ENCODE assay signal across 8 mouse cellular contexts in genomic region chr9:111056519-111056797, GRCm38 (mm10). TPM values are rescaled to one million over a fixed set of nuclear protein-coding genes. Genes with fewer than 3 reads are reported as not detected.
A peak's percentile ranks its signal among the peaks of the same experiment; 100 is the strongest.
DNase-seq lines count a peak whose midpoint lies in the region; ATAC-seq and TF ChIP-seq lines count a peak whose summit lies in the region.

No protein-coding gene starts in this region.

- peak overlapping the region; percentile 77 for H3K4me2 ChIP-seq in kidney, embryonic 14.5 days (replicated peaks; ENCODE audit: low read depth, low read length)
- peak overlapping the region; percentile 34; the same call in 1 of the 2 replicates for H3K4me2 ChIP-seq in hindbrain, embryonic 14.5 days (replicated peaks)
- H3K4me2 ChIP-seq in midbrain, embryonic 13.5 days (replicated peaks): peak overlapping the region; percentile 22; the same call in 1 of the 2 replicates

- no peaks in the 10 kb centered on the region for H3K9me3 ChIP-seq in kidney, embryonic 14.5 days (ENCODE audit: control insufficient read depth, low read length)
- H3K9me3 ChIP-seq in hindbrain, embryonic 14.5 days (ENCODE audit: control insufficient read depth, low read length): no peaks in the 10 kb centered on the region
- H3K9me3 ChIP-seq in midbrain, embryonic 13.5 days: no peaks in the 10 kb centered on the region

- H3K27ac ChIP-seq in kidney, embryonic 14.5 days (ENCODE audit: low read depth, low read length): no peak overlapping the region
- peak overlapping the region; percentile 75 for H3K27ac ChIP-seq in bone marrow, adult 2 months (ENCODE audit: control insufficient read depth, insufficient read depth, low read depth, low read length, poor library complexity)
- no peak overlapping the region for H3K27ac ChIP-seq in hindbrain, embryonic 14.5 days
- H3K27ac ChIP-seq in midbrain, embryonic 13.5 days: no peak overlapping the region

- H3K4me1 ChIP-seq in kidney, embryonic 14.5 days (ENCODE audit: control insufficient read depth, insufficient read depth, low read length): peaks cover 11% of the 10 kb centered on the region; the same call in 1 of the 2 replicates
- peaks cover 2% of the 10 kb centered on the region; the same call in 1 of the 2 replicates for H3K4me1 ChIP-seq in bone marrow, adult 2 months (ENCODE audit: control insufficient read depth, insufficient read depth, low read length)
- no peaks in the 10 kb centered on the region for H3K4me1 ChIP-seq in hindbrain, embryonic 14.5 days (replicated peaks; ENCODE audit: control insufficient read depth, insufficient read depth, low read length)
- H3K4me1 ChIP-seq in midbrain, embryonic 13.5 days (replicated peaks): no peaks in the 10 kb centered on the region

- no peaks in the 10 kb centered on the region for H3K27me3 ChIP-seq in kidney, embryonic 14.5 days (ENCODE audit: control insufficient read depth, insufficient read depth, low read length)
- no peaks in the 10 kb centered on the region for H3K27me3 ChIP-seq in hindbrain, embryonic 14.5 days (ENCODE audit: control insufficient read depth, insufficient read depth, low read length)
- no peaks in the 10 kb centered on the region for H3K27me3 ChIP-seq in midbrain, embryonic 13.5 days

- DNase-seq in kidney, postnatal 36 days: no peak
- no peak for DNase-seq in hindbrain, embryonic 14.5 days (ENCODE audit: low spot score)
- DNase-seq in adrenal gland, adult 18-20 months (ENCODE audit: low spot score in 2 of 2): no peak
- no peak for DNase-seq in ovary, postnatal 36 days (ENCODE audit: low spot score)
- DNase-seq in layer of hippocampus, adult 8-10 months (ENCODE audit: low spot score in 2 of 2): no peak

- no peak for ATAC-seq in kidney, embryonic 14.5 days (ENCODE audit: low FRiP score, low TSS enrichment)
- ATAC-seq in hindbrain, embryonic 14.5 days (ENCODE audit: low FRiP score): no peak
- no peak for ATAC-seq in midbrain, embryonic 13.5 days

- 6% methylated on average over 11 of the region's 11 CpGs for WGBS in kidney, embryonic 14.5 days
- WGBS in bone marrow, adult 2 months: under 1% methylated on average over 11 of the region's 11 CpGs
- WGBS in hindbrain, embryonic 14.5 days: 52% methylated on average over 11 of the region's 11 CpGs
- 39% methylated on average over 11 of the region's 11 CpGs for WGBS in midbrain, embryonic 13.5 days

- no peak for TF ChIP-seq POLR2A in bone marrow, adult 2 months (IDR thresholded peaks at IDR 0.05; ENCODE audit: borderline replicate concordance, control insufficient read depth, low read depth, low read length)

- H3K36me3 ChIP-seq in kidney, embryonic 14.5 days (ENCODE audit: control insufficient read depth, insufficient read depth, low read length): no peaks in the 10 kb centered on the region
- H3K36me3 ChIP-seq in hindbrain, embryonic 14.5 days (replicated peaks; ENCODE audit: control insufficient read depth, insufficient read depth): no peaks in the 10 kb centered on the region
- H3K36me3 ChIP-seq in midbrain, embryonic 13.5 days: no peaks in the 10 kb centered on the region

- H3K9ac ChIP-seq in kidney, embryonic 14.5 days (ENCODE audit: low read depth, low read length): peak overlapping the region; percentile 42; the same call in 1 of the 2 replicates
- H3K9ac ChIP-seq in hindbrain, embryonic 14.5 days: peak overlapping the region; percentile 24; the same call in 1 of the 2 replicates
- no peak overlapping the region for H3K9ac ChIP-seq in midbrain, embryonic 13.5 days (replicated peaks)

- TF ChIP-seq CTCF in bone marrow, adult 2 months (IDR thresholded peaks at IDR 0.05; ENCODE audit: control insufficient read depth, insufficient read depth, low read length): no peak

- peak overlapping the region; percentile 41 for H3K4me3 ChIP-seq in kidney, embryonic 14.5 days (ENCODE audit: low read length)
- peak overlapping the region; percentile 82 for H3K4me3 ChIP-seq in bone marrow, adult 2 months (replicated peaks; ENCODE audit: control insufficient read depth, low read depth, low read length)
- peak overlapping the region; percentile 12; the same call in 1 of the 2 replicates for H3K4me3 ChIP-seq in hindbrain, embryonic 14.5 days (replicated peaks; ENCODE audit: low read length)
- H3K4me3 ChIP-seq in midbrain, embryonic 13.5 days (replicated peaks): no peak overlapping the region

RNA-seq across cellular contexts. Expression of gene Ccrl2, which starts 0.9 kb away (rescaled TPM):
- 0.61 and 0.83 TPM in 2 replicates for polyA plus RNA-seq in kidney, embryonic 14.5 days (2014; fragmentation: Nextera tagmentation; extraction: Ambion mirVana)
- 9.2 and 10.4 TPM in 2 replicates for polyA plus RNA-seq in bone marrow, adult 2 months (2011; ENCODE audit: insufficient read depth, insufficient read length, low replicate concordance, missing spikeins)
- polyA plus RNA-seq in hindbrain, embryonic 14.5 days (2014; fragmentation: Nextera tagmentation; extraction: Ambion mirVana): 0.97 and 1.3 TPM in 2 replicates
- 1.8 and 2.1 TPM in 2 replicates for polyA plus RNA-seq in midbrain, embryonic 13.5 days (2015; fragmentation: Nextera tagmentation; extraction: Ambion mirVana)
- 10 to 100 TPM in 1 of 2 experiments, 1 to 10 TPM in 1; 9.3 to 10.2 TPM for total RNA-seq in adrenal gland, adult 18-20 months (2021)
- total RNA-seq in layer of hippocampus, adult 8-10 months (2022): 1 to 10 TPM in 2 of 4 experiments, under 1 TPM in 2; 0.62 to 4.0 (median 1.2) TPM

RNA-seq across cellular contexts. Expression of gene Ltf, which starts 37.4 kb away (rescaled TPM):
- polyA plus RNA-seq in kidney, embryonic 14.5 days (2014; fragmentation: Nextera tagmentation; extraction: Ambion mirVana): 0.31 and 0.41 TPM in 2 replicates
- polyA plus RNA-seq in bone marrow, adult 2 months (2011; ENCODE audit: insufficient read depth, insufficient read length, low replicate concordance, missing spikeins): 633 and 1,953 TPM in 2 replicates
- 1.1 and 1.7 TPM in 2 replicates for polyA plus RNA-seq in hindbrain, embryonic 14.5 days (2014; fragmentation: Nextera tagmentation; extraction: Ambion mirVana)
- polyA plus RNA-seq in midbrain, embryonic 13.5 days (2015; fragmentation: Nextera tagmentation; extraction: Ambion mirVana): 0.54 and 0.61 TPM in 2 replicates
- total RNA-seq in adrenal gland, adult 18-20 months (2021): 1 to 10 TPM; 1.2 to 1.7 TPM
- total RNA-seq in layer of hippocampus, adult 8-10 months (2022): not detected

Comparison
In these comparisons a context has a peak if more than half of its experiments do, and no peak if none do; other contexts are left out.
1. H3K4me2 ChIP-seq: peak in every context shown above with its lines; median percentile 77 in kidney, embryonic 14.5 days; 34 in hindbrain, embryonic 14.5 days; 22 in midbrain, embryonic 13.5 days.
2. RNA of gene Ltf, which starts 37.4 kb away (polyA plus RNA-seq): 633 to 1,953 TPM in bone marrow, adult 2 months; 1.1 to 1.7 TPM in hindbrain, embryonic 14.5 days, 0.54 to 0.61 TPM in midbrain, embryonic 13.5 days and 0.31 to 0.41 TPM in kidney, embryonic 14.5 days; every median in the first group is over 100 times any median in the second.